ENCODE assay signal across 25 mouse cellular contexts in genomic region chr3:53939684-53940189, GRCm38 (mm10).
"Had no signal": no experiment of that assay in that cellular context is flagged by ENCODE, and none has a peak within 500 bp of the region (broad histone marks: within the 10 kb centered on the region; RNA-seq: fewer than 3 reads in every experiment).

No protein-coding gene starts in this region.

- H3K36me3 ChIP-seq: heart, embryonic 10.5 days; heart, embryonic 12.5 days; hindbrain, embryonic 10.5 days; hindbrain, embryonic 12.5 days; intestine, embryonic 15.5 days; limb, embryonic 10.5 days; limb, embryonic 12.5 days; liver, embryonic 13.5 days had no signal

- H3K27me3 ChIP-seq: heart, embryonic 12.5 days; hindbrain, embryonic 12.5 days; intestine, embryonic 15.5 days; limb, embryonic 12.5 days; liver, embryonic 13.5 days had no signal

- H3K4me3 ChIP-seq: gastrocnemius, adult 2 months; heart, embryonic 10.5 days; heart, embryonic 12.5 days; hindbrain, embryonic 10.5 days; hindbrain, embryonic 12.5 days; intestine, embryonic 15.5 days; layer of hippocampus, adult 2 months; left cerebral cortex, adult 2 months; limb, embryonic 10.5 days; limb, embryonic 12.5 days; liver, embryonic 13.5 days had no signal

- H3K4me1 ChIP-seq: heart, embryonic 10.5 days; heart, embryonic 12.5 days; hindbrain, embryonic 10.5 days; hindbrain, embryonic 12.5 days; intestine, embryonic 15.5 days; limb, embryonic 10.5 days; limb, embryonic 12.5 days; liver, embryonic 13.5 days had no signal

- H3K4me2 ChIP-seq: heart, embryonic 12.5 days; hindbrain, embryonic 12.5 days; hindbrain, embryonic 14.5 days; intestine, embryonic 15.5 days; limb, embryonic 12.5 days; liver, embryonic 13.5 days had no signal

- H3K9me3 ChIP-seq: heart, embryonic 10.5 days; heart, embryonic 12.5 days; hindbrain, embryonic 10.5 days; hindbrain, embryonic 12.5 days; intestine, embryonic 15.5 days; limb, embryonic 10.5 days; limb, embryonic 12.5 days; liver, embryonic 13.5 days had no signal

- H3K27ac ChIP-seq: gastrocnemius, adult 2 months; heart, embryonic 10.5 days; hindbrain, embryonic 10.5 days; hindbrain, embryonic 12.5 days; hindbrain, embryonic 14.5 days; intestine, embryonic 15.5 days; layer of hippocampus, adult 2 months; left cerebral cortex, adult 2 months; limb, embryonic 10.5 days; limb, embryonic 12.5 days; liver, embryonic 13.5 days had no signal

- ATAC-seq: hindbrain, embryonic 16.5 days; inflammation-experienced regulatory T-cells, adult 6 months; intestine, embryonic 15.5 days; intestine, postnatal 0 days had no signal

- H3K9ac ChIP-seq: heart, embryonic 12.5 days; hindbrain, embryonic 12.5 days; hindbrain, embryonic 14.5 days; intestine, embryonic 15.5 days; limb, embryonic 12.5 days; liver, embryonic 13.5 days had no signal

- DNase-seq: gastrocnemius, adult 2 months; gastrocnemius, postnatal 10 days; gastrocnemius, postnatal 25 days; heart, adult 18-20 months; heart, postnatal 10 days; heart, postnatal 4 days; kidney, adult 18-20 months; kidney, adult 8-10 months; kidney, postnatal 10 days; kidney, postnatal 25 days; kidney, postnatal 4 days; liver, embryonic 13.5 days had no signal
